Comparison of ENCODE assay signal across 8 mouse cellular contexts in genomic region chr6:23253353-23254311, GRCm38 (mm10). TPM values are rescaled to one million over a fixed set of nuclear protein-coding genes. Genes with fewer than 3 reads are reported as not detected.
A peak's percentile ranks its signal among the peaks of the same experiment; 100 is the strongest.
DNase-seq lines count a peak whose midpoint lies in the region; ATAC-seq and TF ChIP-seq lines count a peak whose summit lies in the region.
"Had no signal": no experiment of that assay in that cellular context is flagged by ENCODE, and none has a peak within 500 bp of the region (broad histone marks: within the 10 kb centered on the region; RNA-seq: fewer than 3 reads in every experiment).

No protein-coding gene starts in this region.

- WGBS in embryonic facial prominence, embryonic 13.5 days: under 1% methylated on average over 43 of the region's 43 CpGs
- WGBS in hindbrain, postnatal 0 days: 2% methylated on average over 43 of the region's 43 CpGs

- H3K4me2 ChIP-seq in embryonic facial prominence, embryonic 13.5 days: peak overlapping the region; percentile 48
- no peak overlapping the region for H3K4me2 ChIP-seq in hindbrain, postnatal 0 days (ENCODE audit: low read depth, low read length)

- DNase-seq in hindbrain, postnatal 0 days (ENCODE audit: low spot score): no peak
- peak; percentile 56 for DNase-seq in retina, postnatal 1 day
- DNase-seq in layer of hippocampus, postnatal 25 days (ENCODE audit: extremely low spot score in 1 of 2, low spot score in 1 of 2): no peak
- DNase-seq in cerebellum, adult 11-12 months: no peak

- TF ChIP-seq CTCF in hindbrain, postnatal 0 days (IDR thresholded peaks at IDR 0.05; ENCODE audit: low read depth): no peak

- no peaks in the 10 kb centered on the region for H3K36me3 ChIP-seq in megakaryocyte, embryonic 14.5 days (replicated peaks; ENCODE audit: low read length)
- H3K36me3 ChIP-seq in embryonic facial prominence, embryonic 13.5 days: no peaks in the 10 kb centered on the region
- H3K36me3 ChIP-seq in hindbrain, postnatal 0 days (ENCODE audit: insufficient read depth, low read length): no peaks in the 10 kb centered on the region

- peak overlapping the region; percentile 49 for H3K9ac ChIP-seq in embryonic facial prominence, embryonic 13.5 days
- no peak overlapping the region for H3K9ac ChIP-seq in hindbrain, postnatal 0 days (replicated peaks; ENCODE audit: low read length)

- H3K9me3 ChIP-seq in megakaryocyte, embryonic 14.5 days: peaks cover 29% of the 10 kb centered on the region
- H3K9me3 ChIP-seq in embryonic facial prominence, embryonic 13.5 days: no peaks in the 10 kb centered on the region
- H3K9me3 ChIP-seq in hindbrain, postnatal 0 days (ENCODE audit: low read length): no peaks in the 10 kb centered on the region

- peak overlapping the region; percentile 30 for H3K4me3 ChIP-seq in megakaryocyte, embryonic 14.5 days (replicated peaks)
- H3K4me3 ChIP-seq in embryonic facial prominence, embryonic 13.5 days: peak overlapping the region; percentile 29
- no peak overlapping the region for H3K4me3 ChIP-seq in hindbrain, postnatal 0 days (ENCODE audit: low read length)
- H3K4me3 ChIP-seq: heart, adult 2 months had no signal

- ATAC-seq in megakaryocyte, adult 5-6 weeks (ENCODE audit: poor library complexity, severe bottlenecking): no peak
- no peak for ATAC-seq in embryonic facial prominence, embryonic 13.5 days (ENCODE audit: insufficient number of reproducible peaks, insufficient read depth, low FRiP score, low TSS enrichment, low read depth)
- 0 out of 2 replicates have a peak, but pooled peaks have one; percentile 13 for ATAC-seq in hindbrain, postnatal 0 days

- H3K4me1 ChIP-seq in megakaryocyte, embryonic 14.5 days: peaks cover 4% of the 10 kb centered on the region; the same call in 1 of the 2 replicates
- H3K4me1 ChIP-seq in embryonic facial prominence, embryonic 13.5 days: peaks cover 18% of the 10 kb centered on the region
- H3K4me1 ChIP-seq in hindbrain, postnatal 0 days (ENCODE audit: insufficient read depth, low read length): no peaks in the 10 kb centered on the region

- H3K27me3 ChIP-seq in megakaryocyte, embryonic 14.5 days (replicated peaks): peaks cover 77% of the 10 kb centered on the region
- H3K27me3 ChIP-seq in embryonic facial prominence, embryonic 13.5 days: peaks cover 90% of the 10 kb centered on the region
- peaks cover 83% of the 10 kb centered on the region for H3K27me3 ChIP-seq in hindbrain, postnatal 0 days (ENCODE audit: insufficient read depth, low read length)

- H3K27ac ChIP-seq in embryonic facial prominence, embryonic 13.5 days: no peak overlapping the region
- H3K27ac ChIP-seq in hindbrain, postnatal 0 days: no peak overlapping the region
- H3K27ac ChIP-seq: heart, adult 2 months had no signal

RNA-seq across cellular contexts. Expression of gene Fezf1, which starts 5.5 kb away (rescaled TPM):
- polyA plus RNA-seq in megakaryocyte, embryonic 14.5 days (2012; ENCODE audit: insufficient read depth, low replicate concordance): not detected in 2 replicates
- not detected in 2 replicates for total RNA-seq in megakaryocyte, adult 5-6 weeks (2015)
- total RNA-seq in megakaryocyte, adult 5-6 weeks (2017): not detected in 2 replicates
- 9.3 and 19.0 TPM in 2 replicates for polyA plus RNA-seq in embryonic facial prominence, embryonic 13.5 days (2015; fragmentation: Nextera tagmentation; extraction: Ambion mirVana)
- 0.05 TPM in 1 of 2 replicates, not detected in the other for total RNA-seq in hindbrain, postnatal 0 days (2014; rRNA removed)
- not detected in 2 replicates for polyA plus RNA-seq in hindbrain, postnatal 0 days (2015; fragmentation: Nextera tagmentation; extraction: Ambion mirVana)
- total RNA-seq in layer of hippocampus, postnatal 25 days (2021): not detected
- total RNA-seq: heart, adult 2 months had no signal
- polyA plus RNA-seq: heart, adult 2 months had no signal
